Mouse (Mus musculus): ENCODE measurements around the gene Khk.

Khk gene

DNA sequence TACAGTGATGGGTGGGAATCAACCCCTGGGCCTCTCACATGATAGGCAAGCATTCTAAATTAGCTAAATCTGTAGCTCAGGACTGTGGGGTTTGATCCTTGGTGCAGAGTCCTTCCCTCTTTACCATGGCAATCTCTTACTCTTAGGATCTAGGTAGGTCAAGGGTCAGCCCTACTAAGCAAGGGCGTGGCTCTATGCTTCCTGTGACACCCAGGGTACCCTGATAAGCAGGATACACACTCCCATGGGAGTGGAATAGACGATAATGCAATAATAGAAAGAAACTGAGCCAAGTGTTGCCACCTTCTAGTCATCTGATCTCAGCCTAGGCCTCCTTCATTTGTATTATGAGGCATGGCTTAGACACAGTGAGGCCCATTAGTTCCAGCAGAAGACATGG is 48.2 kb downstream of the Khk start:
- no peak for DNase-seq (ENCODE audit: low read depth)

DNA sequence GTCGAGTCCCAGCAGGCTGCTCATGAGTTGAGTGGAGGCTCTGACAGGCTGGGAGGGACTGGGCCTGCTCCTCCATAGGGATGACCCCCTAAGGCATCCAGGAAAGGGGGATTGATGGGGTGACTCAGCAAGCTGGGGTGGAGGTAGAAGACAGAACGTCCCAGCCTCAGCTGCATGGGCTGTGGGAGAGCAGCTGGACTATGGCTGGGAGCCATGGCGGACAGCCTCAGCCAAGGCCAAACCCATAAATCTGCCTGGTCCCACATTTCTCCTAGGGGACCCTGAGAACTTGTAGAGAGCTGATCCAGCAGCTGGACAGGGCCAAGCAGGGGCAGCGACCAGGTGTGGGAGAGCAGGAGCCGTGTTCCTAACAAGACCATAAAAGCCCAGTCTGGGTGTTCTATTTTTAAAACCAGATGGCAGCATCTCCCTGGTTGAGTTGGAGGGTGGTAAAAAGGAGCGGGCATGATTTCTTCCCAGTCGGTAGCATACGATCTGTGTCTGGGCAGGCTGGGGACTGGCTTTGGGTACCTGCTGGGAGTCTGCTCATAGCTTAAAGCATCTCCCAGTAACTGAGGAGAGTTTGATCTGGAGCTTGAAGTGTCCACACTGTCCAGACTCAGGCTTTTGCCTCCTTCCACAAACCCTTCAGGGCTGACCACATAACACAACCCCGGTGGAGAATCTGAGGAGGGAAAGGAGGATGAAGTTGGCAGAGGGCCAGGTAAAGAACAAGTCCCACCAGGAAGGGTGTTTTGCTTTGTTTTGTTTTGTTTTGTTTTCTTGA is 53.8 kb downstream of the Khk start:
- no peak for DNase-seq (ENCODE audit: low read depth)

Data from fibroblast of lung, adult 2 months (primary cell).